Mouse (Mus musculus): ENCODE data around the gene 2010003K11Rik.

Gene 2010003K11Rik

GRCm38 (mm10) chr19:4498062-4498933 lies at the start of gene 2010003K11Rik:
Gene 2010003K11Rik, minus strand, starts transcription at chr19:4498583.
- DNase-seq (ENCODE audit: low spot score in 2 of 2): no peak

GRCm38 (mm10) chr19:4547801-4548200 lies 49.4 kb upstream of the 2010003K11Rik start:
- no peak for DNase-seq (ENCODE audit: low spot score in 2 of 2)

- no peak for DNase-seq (ENCODE audit: low spot score in 2 of 2)
Measured at GRCm38 (mm10) chr19:4545841-4546240, 47.5 kb upstream of the 2010003K11Rik start.

- DNase-seq (ENCODE audit: low spot score in 2 of 2): no peak
Measured at GRCm38 (mm10) chr19:4545091-4545490, 46.7 kb upstream of the 2010003K11Rik start.

- no peak for DNase-seq (ENCODE audit: low spot score in 2 of 2)
Measured at GRCm38 (mm10) chr19:4542081-4542480, 43.7 kb upstream of the 2010003K11Rik start.

DNA sequence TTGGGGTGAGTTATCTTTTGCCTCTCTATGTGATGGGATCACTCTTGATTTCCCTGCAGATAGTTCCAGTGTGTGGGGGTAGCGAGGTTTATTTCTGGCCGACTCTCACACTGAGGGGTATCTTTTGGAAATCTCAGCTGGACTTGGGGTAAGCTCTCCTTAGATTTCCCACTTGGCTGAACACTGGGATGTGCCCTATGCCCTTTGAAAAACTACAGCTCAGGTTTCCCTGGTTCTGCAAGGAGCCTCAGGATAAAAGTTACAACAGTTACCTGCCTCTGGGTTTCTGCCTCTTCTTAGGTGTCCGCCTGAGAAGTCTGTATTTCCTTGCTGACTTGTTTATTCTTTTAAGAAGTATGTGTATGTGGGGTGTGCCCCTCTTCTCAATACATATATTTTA lies 42.6 kb upstream of the 2010003K11Rik start:
- DNase-seq (ENCODE audit: low spot score in 2 of 2): no peak

DNA sequence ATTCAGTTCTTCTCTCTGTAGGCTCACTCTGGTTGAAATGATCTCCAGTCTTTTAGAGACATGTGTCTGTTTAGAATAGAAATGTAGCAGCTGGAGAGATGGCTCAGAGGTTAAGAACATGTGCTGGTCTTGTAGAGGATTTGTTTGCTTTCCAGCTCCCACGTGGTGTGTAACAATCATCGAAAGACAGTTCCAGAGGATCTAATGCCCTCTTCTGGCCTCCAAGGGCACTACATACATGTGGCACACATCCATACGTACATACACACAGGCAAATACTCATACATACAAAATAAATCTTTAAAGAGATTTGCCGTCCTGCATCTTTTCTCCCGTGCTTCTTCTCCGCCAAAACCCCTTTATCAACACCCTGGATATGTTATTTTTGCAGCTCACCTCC lies 41.9 kb upstream of the 2010003K11Rik start:
- DNase-seq (ENCODE audit: low spot score in 2 of 2): no peak

GRCm38 (mm10) chr19:4536606-4537005 lies 38.2 kb upstream of the 2010003K11Rik start:
- peak in 1 of 2 experiments; percentile 29 for DNase-seq (ENCODE audit: low spot score in 2 of 2)

- no peak for DNase-seq (ENCODE audit: low spot score in 2 of 2)
Measured at GRCm38 (mm10) chr19:4535922-4536321, 37.5 kb upstream of the 2010003K11Rik start.

DNA sequence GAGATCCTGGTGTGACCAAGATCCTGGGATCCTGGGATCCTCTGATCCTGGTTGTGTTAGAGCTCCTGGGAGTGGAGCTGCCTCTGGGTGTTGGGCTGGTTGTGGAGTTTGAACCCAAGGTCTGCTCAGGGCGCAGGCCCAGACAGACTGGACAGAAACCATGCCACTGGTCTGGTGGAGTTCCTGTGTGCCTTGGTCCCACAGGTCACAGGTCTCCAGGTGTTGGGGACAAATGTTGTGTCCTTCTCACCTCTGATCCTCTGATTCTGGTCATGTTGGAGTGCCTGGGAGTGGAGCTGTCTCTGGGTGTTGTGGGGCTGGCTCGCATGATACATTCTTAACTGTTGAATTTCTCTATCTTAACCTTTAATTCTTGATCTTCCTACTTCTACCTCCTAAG lies 36.3 kb upstream of the 2010003K11Rik start:
- no peak for DNase-seq (ENCODE audit: low spot score in 2 of 2)

DNA sequence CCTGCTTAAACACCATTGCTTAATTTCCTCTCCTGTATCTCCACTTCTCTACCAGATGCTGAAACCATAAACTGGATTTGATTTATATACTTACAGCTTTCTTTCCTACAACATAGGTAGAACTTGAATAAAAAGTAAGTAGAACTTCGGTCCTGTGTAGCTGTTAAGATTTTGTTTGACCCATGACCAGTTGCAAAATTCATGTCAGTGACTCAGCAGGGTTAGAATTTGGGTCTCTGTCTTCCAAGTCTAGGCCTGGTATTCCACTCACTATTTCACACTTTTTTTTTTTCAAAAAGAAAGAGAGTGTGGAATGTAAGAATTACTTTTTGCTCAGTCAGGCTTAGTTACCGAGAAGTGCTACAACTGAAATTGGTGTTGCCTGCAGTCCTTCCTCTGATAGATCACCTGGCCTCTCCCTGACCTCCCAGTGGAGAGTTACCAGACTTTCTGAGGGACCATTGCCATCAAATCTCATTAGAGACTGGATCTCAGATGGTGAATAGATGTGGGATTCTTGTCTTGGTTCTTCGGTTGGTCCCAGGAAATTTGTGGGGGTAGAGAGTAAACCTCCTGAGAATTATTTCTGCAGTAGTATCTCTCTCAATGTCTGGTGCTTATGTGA lies 23.2 kb upstream of the 2010003K11Rik start:
- no peak for DNase-seq (ENCODE audit: low spot score in 2 of 2)

- no peak for DNase-seq (ENCODE audit: low spot score in 2 of 2)
Measured at GRCm38 (mm10) chr19:4517483-4517882, 19.1 kb upstream of the 2010003K11Rik start.

- no peak for DNase-seq (ENCODE audit: low spot score in 2 of 2)
Measured at GRCm38 (mm10) chr19:4516288-4516687, 17.9 kb upstream of the 2010003K11Rik start.

DNA sequence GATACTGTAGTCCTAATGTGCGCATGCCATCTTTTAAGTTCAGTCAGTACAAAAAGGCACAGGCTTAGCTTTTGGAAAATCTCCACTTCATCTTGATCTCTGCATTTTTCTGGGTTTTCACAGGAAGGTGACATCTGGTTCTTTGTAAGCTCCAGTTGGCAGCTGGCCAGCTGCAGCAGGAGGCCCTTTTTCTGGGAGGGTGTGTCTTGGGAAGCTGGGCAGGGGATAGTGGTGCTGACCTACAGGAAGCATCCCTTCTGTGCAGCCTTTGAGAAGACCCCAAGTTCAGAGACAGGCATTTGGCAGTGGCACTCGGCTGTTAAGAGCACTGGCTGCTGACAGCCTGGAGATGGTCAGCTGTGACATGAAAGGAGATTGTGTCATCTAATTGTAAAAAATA lies 17.4 kb upstream of the 2010003K11Rik start:
- no peak for DNase-seq (ENCODE audit: low spot score in 2 of 2)

DNA sequence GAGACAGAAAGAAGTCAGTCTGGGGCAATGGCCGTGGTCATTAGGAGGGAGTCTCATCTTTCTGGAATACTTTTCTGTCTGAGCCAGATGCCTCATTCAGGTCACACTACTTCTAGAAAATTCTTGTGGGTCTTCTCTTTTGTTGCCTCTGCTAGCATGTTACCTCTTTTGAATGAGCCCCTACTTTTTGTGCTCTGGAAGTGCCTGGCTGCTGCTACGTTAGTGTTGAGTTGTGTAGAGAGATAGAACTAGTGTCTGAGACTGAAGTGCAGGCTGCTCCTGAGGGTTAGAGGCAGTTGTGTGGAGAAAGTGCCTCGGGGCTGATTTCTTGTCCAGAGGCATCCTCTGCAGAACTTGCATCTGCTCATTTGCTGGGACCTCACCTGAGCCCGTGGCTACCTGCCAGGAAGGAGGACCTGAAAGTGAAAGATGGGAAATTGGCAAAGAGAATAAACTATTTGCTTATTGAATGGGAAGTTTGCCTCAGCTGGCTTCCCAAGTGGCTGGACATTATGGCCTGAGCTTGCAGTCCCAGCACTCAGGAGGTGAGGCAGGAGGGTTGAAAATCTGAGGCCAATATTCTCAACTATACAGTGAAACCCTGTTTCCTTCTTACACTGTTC lies 15.0 kb upstream of the 2010003K11Rik start:
- DNase-seq (ENCODE audit: low spot score in 2 of 2): no peak

DNA sequence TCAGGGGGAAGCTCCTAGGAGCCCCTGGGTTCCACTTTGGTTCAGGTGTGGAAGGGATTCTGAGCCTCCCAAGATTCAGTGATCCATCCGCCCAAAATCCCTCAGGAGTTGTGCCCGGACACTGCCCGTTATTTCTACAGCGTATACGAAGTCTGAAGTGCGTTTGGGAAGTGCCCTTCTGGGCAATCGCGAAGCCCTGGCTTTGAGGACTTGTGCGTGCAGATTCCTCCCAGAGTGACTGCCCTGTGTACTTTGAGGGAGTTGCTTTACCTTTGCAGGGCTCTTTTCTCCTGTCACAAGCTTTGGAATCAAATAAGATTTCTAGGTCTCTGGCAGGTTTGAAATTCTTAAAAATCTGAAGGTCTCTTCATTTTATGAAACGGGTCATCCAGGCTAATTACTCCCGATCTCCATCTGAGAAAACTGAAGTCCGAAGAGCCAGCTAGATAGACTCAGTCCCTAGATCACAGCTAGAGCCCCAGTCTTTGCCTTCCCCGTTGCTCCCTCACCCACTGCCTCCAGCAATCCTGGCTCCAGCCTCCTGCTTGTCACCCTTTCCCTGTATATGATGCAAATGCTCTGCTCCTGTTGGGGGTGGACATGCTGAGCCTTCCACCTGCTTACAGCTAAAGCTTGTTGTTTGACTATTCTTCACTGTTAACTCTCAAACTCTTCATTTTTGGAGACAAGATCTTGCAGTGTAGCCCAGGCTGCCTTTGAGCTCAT lies 12.9 kb upstream of the 2010003K11Rik start:
- no peak for DNase-seq (ENCODE audit: low spot score in 2 of 2)

DNA sequence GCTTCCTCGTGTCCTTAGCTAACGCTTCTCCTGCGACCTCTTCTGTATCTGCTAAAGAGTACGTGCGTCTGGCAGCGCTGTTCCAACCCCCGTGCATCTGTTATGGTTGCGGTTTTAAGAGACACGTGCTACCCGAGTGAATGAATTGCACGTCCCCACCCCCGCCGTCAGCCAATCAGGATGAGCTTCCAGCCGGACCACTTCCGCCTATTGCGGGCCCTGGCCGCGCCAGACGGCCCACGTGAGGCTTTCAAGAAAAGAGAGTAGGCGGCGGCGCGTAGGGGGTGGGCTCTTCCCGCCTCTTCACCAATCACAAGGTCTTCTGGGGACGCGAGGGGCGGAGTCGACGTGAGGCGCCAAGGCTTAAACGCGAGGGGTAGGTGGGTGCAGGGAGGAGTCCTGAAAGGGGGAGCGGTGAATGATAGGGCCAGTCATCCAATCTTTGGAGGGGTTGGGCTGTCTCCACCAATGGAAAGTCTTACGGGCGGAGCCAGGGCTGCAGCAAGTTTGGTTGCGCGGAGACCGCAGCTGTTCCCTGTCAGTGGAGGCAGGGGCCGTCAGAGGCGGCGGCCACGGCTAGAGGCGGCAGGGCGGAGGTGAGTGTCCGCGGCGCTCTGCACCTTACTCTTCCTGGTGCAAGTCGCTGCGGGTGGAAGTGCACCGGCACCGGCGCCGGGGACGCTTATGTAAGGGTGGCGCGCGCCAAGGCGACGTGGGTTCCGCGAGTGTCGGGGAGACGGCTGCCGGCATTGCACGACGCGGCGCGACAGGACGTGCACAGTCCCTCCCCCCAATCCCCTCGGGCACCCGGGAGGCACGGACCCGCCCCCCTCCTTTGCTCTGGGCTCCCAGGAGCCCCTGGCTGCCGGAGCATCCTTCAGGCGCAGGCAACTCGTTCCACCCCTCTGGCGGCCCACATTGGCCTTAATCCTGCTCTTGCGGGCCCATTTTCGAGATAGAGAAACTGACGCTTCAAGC lies 11.9 kb upstream of the 2010003K11Rik start, which contains the start of gene Pcx:
Gene Pcx, plus strand, starts transcription at position 487 of the 978 bp plus-strand sequence.
- peak; percentile 97 to 99 for DNase-seq (ENCODE audit: low spot score in 2 of 2)

DNA sequence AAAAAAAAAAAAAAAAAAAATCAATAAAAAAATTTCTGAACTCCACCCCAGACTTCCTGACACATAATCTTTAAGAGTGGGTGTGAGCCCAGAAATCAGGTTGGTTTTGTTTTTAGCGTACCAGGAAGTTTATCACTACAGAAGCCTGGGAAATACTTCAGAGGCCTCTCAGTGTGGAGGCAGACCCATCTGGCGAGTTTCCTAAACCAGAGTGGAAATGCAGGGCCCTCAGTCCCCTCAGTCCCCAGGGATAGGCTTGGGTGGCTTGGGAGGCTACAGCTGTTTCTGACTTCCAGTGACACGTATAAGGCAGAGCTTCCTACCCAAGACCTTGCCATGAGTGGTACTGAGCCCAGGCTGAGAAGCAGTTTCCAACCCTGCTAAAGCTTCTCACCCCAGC lies 9.4 kb upstream of the 2010003K11Rik start:
- no peak for DNase-seq (ENCODE audit: low spot score in 2 of 2)

- DNase-seq (ENCODE audit: low spot score in 2 of 2): no peak
Measured at GRCm38 (mm10) chr19:4504830-4505229, 6.4 kb upstream of the 2010003K11Rik start.

DNA sequence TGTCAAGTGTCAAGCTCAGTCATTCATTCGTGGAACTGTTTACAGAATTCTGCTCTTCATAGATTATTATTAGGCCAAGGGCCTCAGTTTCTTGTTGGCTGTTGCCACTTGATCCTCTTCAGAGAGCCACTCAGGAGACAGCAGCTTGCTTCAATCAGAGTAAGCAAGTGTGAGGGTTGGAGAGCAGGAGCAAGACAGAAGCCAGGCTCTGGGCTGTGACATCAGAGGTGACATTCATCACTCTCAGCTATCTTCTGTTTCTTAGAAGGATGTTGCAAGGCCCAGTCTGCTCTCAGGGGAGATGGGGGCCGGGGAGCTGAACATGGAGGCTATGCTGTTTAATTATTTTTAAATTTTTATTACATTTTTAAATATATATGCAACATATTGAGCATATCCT lies 4.3 kb upstream of the 2010003K11Rik start:
- DNase-seq (ENCODE audit: low spot score in 2 of 2): no peak
